Mouse (Mus musculus): Measurements from ENCODE around the gene Cyp4f13.

GRCm38 (mm10) chr17:32906172-32906571 is 41.0 kb downstream of the Cyp4f13 start:
- TF ChIP-seq CTCF (IDR thresholded peaks at IDR 0.05; ENCODE audit: low read depth) (no peak), EP300 (IDR thresholded peaks at IDR 0.05; ENCODE audit: low read depth) (no peak)

Data from liver, embryonic 14.5 days (tissue).